Mouse (Mus musculus): Measurements from ENCODE around the gene Khnyn. TPM values are rescaled to one million over a fixed set of nuclear protein-coding genes. Genes with fewer than 3 reads are reported as not detected.

Khnyn gene
- 19.8 TPM in 2 replicates for polyA plus RNA-seq (2016; fragmentation: Nextera tagmentation; extraction: Ambion mirVana)

GRCm38 (mm10) chr14:55884713-55885113, at the start of gene Khnyn:
Gene Khnyn, plus strand, starts transcription at chr14:55884947.
- H3K4me3 ChIP-seq, result peak within 1 kb of the TSS; percentile 74
- H3K27ac ChIP-seq (ENCODE audit: poor library complexity, severe bottlenecking), result peak within 1 kb of the TSS; percentile 93
- H3K4me2 ChIP-seq, result peak within 1 kb of the TSS; percentile 93
- WGBS, result 0% methylated on average over 30 of the region's 30 CpGs
- H3K36me3 ChIP-seq, result peaks cover 33% of the 10 kb centered on the region
- peak; percentile 96 for ATAC-seq (ENCODE audit: insufficient number of reproducible peaks, low FRiP score)
- peaks cover 33% of the 10 kb centered on the region for H3K4me1 ChIP-seq (replicated peaks)
- H3K9me3 ChIP-seq (replicated peaks), result no peaks in the 10 kb centered on the region
- no peaks in the 10 kb centered on the region for H3K27me3 ChIP-seq (replicated peaks)
- H3K9ac ChIP-seq, result peak within 1 kb of the TSS; percentile 87

- Histone ChIP-seq H3K9ac (no peak overlapping the region), H3K4me3 (no peak overlapping the region), H3K36me3 (no peaks in the 10 kb centered on the region), H3K27me3 (replicated peaks) (no peaks in the 10 kb centered on the region), H3K4me2 (no peak overlapping the region), H3K27ac (ENCODE audit: poor library complexity, severe bottlenecking) (no peak overlapping the region), H3K9me3 (replicated peaks) (no peaks in the 10 kb centered on the region), H3K4me1 (replicated peaks) (peaks cover 15% of the 10 kb centered on the region)
- ATAC-seq (ENCODE audit: insufficient number of reproducible peaks, low FRiP score), result no peak
- 90% methylated on average over 5 of the region's 5 CpGs for WGBS
Observed at GRCm38 (mm10) chr14:55838312-55838711, 46.4 kb upstream of the Khnyn start.

GRCm38 (mm10) chr14:55838740-55839139, 46.0 kb upstream of the Khnyn start:
- Histone ChIP-seq H3K27me3 (replicated peaks) (no peaks in the 10 kb centered on the region), H3K4me1 (replicated peaks) (peaks cover 15% of the 10 kb centered on the region), H3K4me2 (no peak overlapping the region), H3K9me3 (replicated peaks) (no peaks in the 10 kb centered on the region), H3K36me3 (no peaks in the 10 kb centered on the region), H3K4me3 (no peak overlapping the region), H3K9ac (no peak overlapping the region), H3K27ac (ENCODE audit: poor library complexity, severe bottlenecking) (no peak overlapping the region)
- WGBS, result 78% methylated on average over 4 of the region's 4 CpGs
- ATAC-seq (ENCODE audit: insufficient number of reproducible peaks, low FRiP score), result no peak

- Histone ChIP-seq H3K36me3 (no peaks in the 10 kb centered on the region), H3K27ac (ENCODE audit: poor library complexity, severe bottlenecking) (no peak overlapping the region), H3K9ac (no peak overlapping the region), H3K4me1 (replicated peaks) (0 out of 2 replicates have a peak, but pooled peaks cover 2% of the 10 kb centered on the region), H3K4me3 (no peak overlapping the region), H3K27me3 (replicated peaks) (no peaks in the 10 kb centered on the region), H3K4me2 (no peak overlapping the region), H3K9me3 (replicated peaks) (no peaks in the 10 kb centered on the region)
- ATAC-seq (ENCODE audit: insufficient number of reproducible peaks, low FRiP score), result no peak
- 51% methylated on average over 4 of the region's 4 CpGs for WGBS
Observed at GRCm38 (mm10) chr14:55840853-55841366, 43.8 kb upstream of the Khnyn start.

GRCm38 (mm10) chr14:55842794-55843193, 42.0 kb upstream of the Khnyn start:
- peaks cover 12% of the 10 kb centered on the region for H3K4me1 ChIP-seq (replicated peaks)
- 76% methylated on average over 4 of the region's 4 CpGs for WGBS
- no peak for ATAC-seq (ENCODE audit: insufficient number of reproducible peaks, low FRiP score)
- H3K27me3 ChIP-seq (replicated peaks), result no peaks in the 10 kb centered on the region
- no peaks in the 10 kb centered on the region for H3K36me3 ChIP-seq
- H3K27ac ChIP-seq (ENCODE audit: poor library complexity, severe bottlenecking), result no peak overlapping the region
- H3K9me3 ChIP-seq (replicated peaks), result no peaks in the 10 kb centered on the region
- no peak overlapping the region for H3K4me2 ChIP-seq
- H3K4me3 ChIP-seq, result no peak overlapping the region
- H3K9ac ChIP-seq, result no peak overlapping the region

DNA sequence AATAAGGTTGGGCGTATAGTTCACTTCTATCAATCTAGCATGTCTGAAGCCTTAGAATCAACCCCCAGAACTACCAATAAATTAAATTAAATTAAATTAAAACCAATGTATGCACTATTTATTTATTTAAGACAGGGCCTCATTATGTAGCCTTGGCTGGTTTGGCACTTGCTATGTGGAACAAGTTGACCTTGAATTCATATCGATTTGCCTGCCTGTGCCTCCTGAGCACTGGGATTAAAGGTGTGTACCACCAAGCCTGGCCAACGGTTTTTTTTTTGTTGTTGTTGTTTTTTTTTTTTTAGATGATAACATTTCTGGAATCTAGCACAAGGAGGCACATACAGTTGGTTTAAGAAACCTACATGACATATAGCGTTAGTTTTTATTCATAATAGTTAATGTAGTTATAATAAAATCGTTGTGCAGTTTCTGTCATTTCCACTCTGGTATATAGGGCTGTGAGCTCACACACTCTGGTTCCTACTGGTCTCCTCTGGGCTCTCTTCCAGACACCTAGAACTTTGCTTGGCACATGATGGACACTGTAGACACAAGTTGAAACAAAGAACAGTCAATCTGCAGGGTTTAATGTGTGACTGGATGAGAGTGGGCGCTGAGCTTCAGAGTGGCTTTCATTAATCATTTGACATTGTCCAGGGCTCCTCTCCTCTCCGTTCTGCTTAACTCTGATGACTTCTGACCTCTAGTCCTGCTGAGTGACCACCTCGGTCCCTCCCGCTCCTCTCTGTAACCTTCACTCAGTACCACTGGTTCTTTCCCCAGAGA, 39.0 kb upstream of the Khnyn start:
- no peaks in the 10 kb centered on the region for H3K9me3 ChIP-seq (replicated peaks)
- peaks cover 16% of the 10 kb centered on the region for H3K4me1 ChIP-seq (replicated peaks)
- H3K27ac ChIP-seq (ENCODE audit: poor library complexity, severe bottlenecking), result no peak overlapping the region
- H3K9ac ChIP-seq, result no peak overlapping the region
- no peaks in the 10 kb centered on the region for H3K27me3 ChIP-seq (replicated peaks)
- H3K36me3 ChIP-seq, result no peaks in the 10 kb centered on the region
- no peak overlapping the region for H3K4me2 ChIP-seq
- no peak overlapping the region for H3K4me3 ChIP-seq
- ATAC-seq (ENCODE audit: insufficient number of reproducible peaks, low FRiP score), result no peak
- WGBS, result 60% methylated on average over 9 of the region's 9 CpGs

- Histone ChIP-seq H3K27me3 (replicated peaks) (no peaks in the 10 kb centered on the region), H3K27ac (ENCODE audit: poor library complexity, severe bottlenecking) (no peak overlapping the region), H3K36me3 (no peaks in the 10 kb centered on the region), H3K4me1 (replicated peaks) (peaks cover 39% of the 10 kb centered on the region), H3K9me3 (replicated peaks) (no peaks in the 10 kb centered on the region), H3K4me3 (no peak overlapping the region), H3K9ac (no peak overlapping the region), H3K4me2 (no peak overlapping the region)
- 36% methylated on average over 6 of the region's 6 CpGs for WGBS
- ATAC-seq (ENCODE audit: insufficient number of reproducible peaks, low FRiP score), result no peak
Observed at GRCm38 (mm10) chr14:55850885-55851284, 33.9 kb upstream of the Khnyn start.

GRCm38 (mm10) chr14:55852646-55853551, 31.8 kb upstream of the Khnyn start:
- no peaks in the 10 kb centered on the region for H3K9me3 ChIP-seq (replicated peaks)
- H3K9ac ChIP-seq, result peak overlapping the region; percentile 83
- H3K4me3 ChIP-seq, result peak overlapping the region; percentile 64
- H3K27ac ChIP-seq (ENCODE audit: poor library complexity, severe bottlenecking), result peak overlapping the region; percentile 98
- ATAC-seq (ENCODE audit: insufficient number of reproducible peaks, low FRiP score), result peak; percentile 73
- peaks cover 49% of the 10 kb centered on the region for H3K4me1 ChIP-seq (replicated peaks)
- peaks cover 7% of the 10 kb centered on the region; the same call in 1 of the 2 replicates for H3K36me3 ChIP-seq
- H3K4me2 ChIP-seq, result peak overlapping the region; percentile 83
- no peaks in the 10 kb centered on the region for H3K27me3 ChIP-seq (replicated peaks)
- WGBS, result 8% methylated on average over 11 of the region's 11 CpGs

DNA sequence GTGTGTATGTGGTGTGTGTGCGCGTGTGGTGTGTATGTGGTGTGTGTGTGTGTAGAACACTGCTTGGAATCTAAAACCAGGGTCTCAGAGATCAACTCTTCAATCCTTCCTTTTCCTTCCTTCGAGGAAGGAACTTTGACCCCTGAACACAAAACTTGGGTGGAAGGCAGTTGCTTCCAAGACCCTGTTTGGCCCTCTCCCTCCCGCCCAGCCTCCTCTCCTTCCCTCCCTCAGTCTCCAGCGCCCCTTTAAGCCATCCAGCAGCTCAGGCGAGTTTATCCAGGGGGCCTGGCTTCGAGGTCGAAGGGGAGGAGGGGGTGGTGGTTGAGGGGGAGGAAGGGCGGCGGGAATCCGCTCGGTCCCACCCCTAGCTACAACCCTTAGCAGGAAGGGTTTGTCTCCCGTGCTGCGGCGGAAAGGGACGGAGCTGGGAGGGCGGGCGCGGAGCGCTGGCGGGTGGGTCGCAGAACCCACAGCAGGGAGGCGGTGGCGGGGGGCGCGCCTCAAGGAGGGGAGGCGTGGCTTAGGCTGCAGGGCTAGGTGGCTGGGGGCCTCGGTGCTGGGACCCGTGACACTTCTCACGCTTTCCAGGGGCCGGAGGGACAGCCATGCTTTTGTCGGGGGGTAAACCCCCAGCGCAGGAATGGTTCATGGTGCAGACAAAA, 31.0 kb upstream of the Khnyn start, which contains the start of gene Nynrin:
Gene Nynrin, plus strand, starts transcription at position 390 of the 665 bp plus-strand sequence.
- WGBS, result 1% methylated on average over 33 of the region's 33 CpGs
- peak; percentile 89 for ATAC-seq (ENCODE audit: insufficient number of reproducible peaks, low FRiP score)
- Histone ChIP-seq H3K36me3 (peaks cover 10% of the 10 kb centered on the region; the same call in 1 of the 2 replicates), H3K9me3 (replicated peaks) (no peaks in the 10 kb centered on the region), H3K4me2 (peak within 1 kb of the TSS; percentile 83), H3K4me3 (peak within 1 kb of the TSS; percentile 64), H3K9ac (peak within 1 kb of the TSS; percentile 83), H3K27me3 (replicated peaks) (no peaks in the 10 kb centered on the region), H3K4me1 (replicated peaks) (peaks cover 56% of the 10 kb centered on the region), H3K27ac (ENCODE audit: poor library complexity, severe bottlenecking) (peak within 1 kb of the TSS; percentile 98)

DNA sequence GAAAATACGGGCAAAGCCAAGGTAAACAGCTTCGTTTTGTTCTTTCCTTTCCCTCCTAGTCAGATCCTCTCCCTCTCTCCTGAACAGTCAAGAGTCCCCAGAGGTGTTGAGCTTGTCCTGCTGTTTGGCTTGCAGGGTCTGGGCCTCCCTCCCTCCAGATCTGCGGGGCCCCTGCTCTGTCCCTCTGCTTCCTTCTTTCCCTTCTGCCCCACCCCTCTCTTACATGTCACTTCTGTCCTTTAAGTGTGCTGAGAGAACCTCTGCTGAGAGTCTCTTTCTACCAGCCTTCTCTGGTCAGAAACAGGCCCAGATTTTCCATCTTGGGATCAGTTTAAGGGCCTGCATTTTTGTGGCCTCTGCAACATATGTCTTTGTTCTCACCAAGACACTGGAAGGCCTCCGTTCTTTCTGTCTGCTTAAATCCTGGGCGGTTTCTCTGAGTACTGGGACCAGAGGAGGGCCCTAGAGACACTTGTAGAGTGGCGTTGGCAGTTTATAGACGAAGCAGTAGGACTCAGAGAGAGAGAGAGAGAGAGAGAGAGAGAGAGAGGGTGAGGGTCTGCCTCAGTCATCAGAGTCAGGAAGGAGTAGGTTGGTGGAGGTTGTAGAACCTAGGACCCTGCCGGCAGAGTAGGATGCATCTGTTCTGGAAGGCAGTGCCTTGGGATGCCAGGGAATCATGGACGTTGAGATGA, 30.2 kb upstream of the Khnyn start:
- Histone ChIP-seq H3K4me2 (peak overlapping the region; percentile 83), H3K4me3 (peak overlapping the region; percentile 64), H3K27me3 (replicated peaks) (no peaks in the 10 kb centered on the region), H3K9me3 (replicated peaks) (no peaks in the 10 kb centered on the region), H3K27ac (ENCODE audit: poor library complexity, severe bottlenecking) (peak overlapping the region; percentile 98), H3K9ac (peak overlapping the region; percentile 83), H3K36me3 (peaks cover 15% of the 10 kb centered on the region; the same call in 1 of the 2 replicates), H3K4me1 (replicated peaks) (peaks cover 64% of the 10 kb centered on the region)
- WGBS, result under 1% methylated on average over 9 of the region's 9 CpGs
- no peak for ATAC-seq (ENCODE audit: insufficient number of reproducible peaks, low FRiP score)
